Mouse (Mus musculus) midbrain, postnatal 0 days (tissue): ENCODE measurements around the gene H2-DMb2. TPM values are rescaled to one million over a fixed set of nuclear protein-coding genes. Genes with fewer than 3 reads are reported as not detected.

Experiments used
- ATAC-seq: fragments of 200-750 bp; cut with Nextera tagmentation; 2 replicates; pipeline ENCODE4 v1.8.0; 2017; ENCODE audit warnings: moderate number of reproducible peaks, mild to moderate bottlenecking, moderate TSS enrichment, moderate library complexity; ENCODE audit not compliant: low FRiP score
- DNase-seq: peaks from one replicate; pipeline ENCODE4 v3.0.0-alpha.2; 2015; ENCODE audit warnings: low spot score
- H3K27ac ChIP-seq: fragments of 300-500 bp; sonication (generic); 2 replicates; pipeline ENCODE4 v1.5.1; 2014; ENCODE audit warnings: low read depth, mild to moderate bottlenecking, low read length, mixed read lengths
- H3K27me3 ChIP-seq: fragments of 300-500 bp; sonication (generic); 2 replicates; pipeline ENCODE4 v1.6.1; 2014; ENCODE audit warnings: low read length, control low read depth, mixed read lengths; ENCODE audit not compliant: insufficient read depth
- H3K36me3 ChIP-seq: fragments of 300-500 bp; sonication (generic); 2 replicates; pipeline ENCODE4 v1.6.1; 2014; ENCODE audit warnings: low read length, control low read depth, mixed read lengths; ENCODE audit not compliant: insufficient read depth
- H3K4me1 ChIP-seq: fragments of 300-500 bp; sonication (generic); 2 replicates; pipeline ENCODE4 v1.6.1; 2014; ENCODE audit warnings: mild to moderate bottlenecking, control low read depth, antibody characterized with exemption, low read length, mixed read lengths; ENCODE audit not compliant: insufficient read depth
- H3K4me2 ChIP-seq: fragments of 300-500 bp; sonication (generic); 2 replicates; pipeline ENCODE4 v1.6.1; 2014; ENCODE audit warnings: low read depth, mild to moderate bottlenecking, low read length, mixed read lengths; ENCODE audit not compliant: poor library complexity, severe bottlenecking
- H3K4me3 ChIP-seq: fragments of 300-500 bp; sonication (generic); 2 replicates; pipeline ENCODE4 v1.5.1; 2014; ENCODE audit warnings: low read depth, mild to moderate bottlenecking, low read length, moderate library complexity
- H3K9ac ChIP-seq: fragments of 300-500 bp; sonication (generic); replicated peaks from 2 replicates; pipeline ENCODE4 v1.6.1; 2014; ENCODE audit warnings: mild to moderate bottlenecking, low read length, moderate library complexity, mixed read lengths; ENCODE audit not compliant: poor library complexity, severe bottlenecking
- H3K9me3 ChIP-seq: fragments of 300-500 bp; sonication (generic); 2 replicates; pipeline ENCODE4 v1.6.1; 2016; ENCODE audit warnings: low read length, control low read depth
- CTCF ChIP-seq: IDR thresholded peaks from 2 replicates; pipeline ENCODE4 v1.5.1; 2016; ENCODE audit warnings: antibody characterized with exemption, mild to moderate bottlenecking
- WGBS: fragments of 180-500 bp; shearing (Covaris S2); extraction: QIAGEN DNeasy Blood & Tissue Kit; methylation state at CpG from one replicate; pipeline ENCODE4 v1.1.7; 2014; 5-methylcytosine and 5-hydroxymethylcytosine counted together
- polyA plus RNA-seq: library from polyadenylated mRNA; unstranded; fragments of >200 nt; fragmentation: Nextera tagmentation; extraction: Ambion mirVana; gene quantifications from 2 replicates; pipeline ENCODE4 v1.2.1, GENCODE M21; 2015
- total RNA-seq: library from RNA; depleted of rRNA; stranded (reverse); fragments of >200 nt; gene quantifications from 2 replicates; pipeline ENCODE4 v1.2.3, GENCODE M21; 2014

The H2-DMb2 gene
- total and polyA plus RNA-seq, 2 experiments from 2014 or later: 0.16 to 1.6 TPM

DNA sequence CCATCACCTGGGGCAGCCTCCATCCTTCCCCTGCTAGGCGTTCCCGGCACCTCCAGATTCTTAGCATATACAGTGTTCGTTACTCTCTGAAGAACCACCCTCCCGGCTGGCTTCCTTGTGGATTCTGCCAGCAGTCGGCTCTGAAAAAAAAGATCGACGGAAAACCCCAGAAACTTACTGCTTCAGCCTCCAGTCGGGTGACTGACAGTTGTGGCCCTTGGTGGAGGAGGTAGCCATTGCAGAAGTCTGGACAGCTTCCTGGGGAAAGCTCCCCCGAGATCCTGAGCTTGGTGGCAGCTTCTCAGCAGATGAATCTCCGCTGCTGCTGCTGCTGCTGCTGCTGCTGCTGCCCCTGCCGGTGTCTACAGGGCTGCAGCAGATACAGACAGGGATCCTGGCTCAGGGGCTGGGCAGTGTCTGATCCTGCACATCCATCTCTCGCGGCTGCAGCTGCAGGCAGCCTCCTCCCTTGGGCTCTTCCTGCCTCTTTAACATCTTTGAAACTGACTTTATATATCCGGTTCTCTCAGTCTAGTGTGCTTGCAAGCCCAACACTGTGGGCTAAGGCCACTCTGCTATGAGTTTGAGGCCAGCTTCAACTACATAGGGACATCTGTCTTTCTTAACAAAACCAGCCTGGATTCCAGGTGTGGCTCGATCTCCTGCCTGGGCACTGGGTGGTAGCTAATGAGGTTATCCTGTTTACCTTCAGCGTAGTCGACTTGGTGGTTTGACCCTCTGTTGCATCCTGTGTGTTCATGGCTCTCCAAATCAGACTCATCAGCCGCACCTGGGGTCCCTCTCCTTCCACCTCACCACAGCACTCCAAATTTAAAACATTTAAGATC, 13.9 kb upstream of the H2-DMb2 start:
- 0 out of 2 replicates have a peak, but pooled peaks cover 2% of the 10 kb centered on the region for H3K4me1 ChIP-seq
- peak; percentile 30 for TF ChIP-seq CTCF
- H3K4me2 ChIP-seq: no peak overlapping the region
- DNase-seq (no peak), ATAC-seq (no peak)
- 25% methylated on average over 18 of the region's 18 CpGs for WGBS
- H3K27ac ChIP-seq: no peak overlapping the region
- H3K4me3 ChIP-seq: no peak overlapping the region
- 0 out of 2 replicates have a peak overlapping the region, but pooled peaks have one; percentile 9 for H3K9ac ChIP-seq
- no peaks in the 10 kb centered on the region for H3K36me3 ChIP-seq
- H3K9me3 ChIP-seq: no peaks in the 10 kb centered on the region
- H3K27me3 ChIP-seq: no peaks in the 10 kb centered on the region

- 0 out of 2 replicates have a peak, but pooled peaks cover 2% of the 10 kb centered on the region for H3K4me1 ChIP-seq
- no peaks in the 10 kb centered on the region for H3K27me3 ChIP-seq
- DNase-seq (no peak), ATAC-seq (no peak)
- H3K4me3 ChIP-seq: no peak overlapping the region
- 86% methylated on average over 19 of the region's 19 CpGs for WGBS
- H3K9me3 ChIP-seq: no peaks in the 10 kb centered on the region
- H3K9ac ChIP-seq: no peak overlapping the region
- no peak overlapping the region for H3K27ac ChIP-seq
- no peaks in the 10 kb centered on the region for H3K36me3 ChIP-seq
- H3K4me2 ChIP-seq: no peak overlapping the region
- no peak for TF ChIP-seq CTCF
Measured at GRCm38 (mm10) chr17:34130073-34130947, 12.8 kb upstream of the H2-DMb2 start.

- H3K27ac ChIP-seq: no peak overlapping the region
- H3K9ac ChIP-seq: no peak overlapping the region
- 60% methylated on average over 7 of the region's 7 CpGs for WGBS
- no peaks in the 10 kb centered on the region for H3K36me3 ChIP-seq
- H3K4me2 ChIP-seq: no peak overlapping the region
- no peak for TF ChIP-seq CTCF
- H3K4me3 ChIP-seq: no peak overlapping the region
- H3K9me3 ChIP-seq: no peaks in the 10 kb centered on the region
- no peaks in the 10 kb centered on the region for H3K27me3 ChIP-seq
- DNase-seq (no peak), ATAC-seq (no peak)
- H3K4me1 ChIP-seq: peaks cover 7% of the 10 kb centered on the region; the same call in 1 of the 2 replicates
Measured at GRCm38 (mm10) chr17:34131911-34132310, 11.2 kb upstream of the H2-DMb2 start.

DNA sequence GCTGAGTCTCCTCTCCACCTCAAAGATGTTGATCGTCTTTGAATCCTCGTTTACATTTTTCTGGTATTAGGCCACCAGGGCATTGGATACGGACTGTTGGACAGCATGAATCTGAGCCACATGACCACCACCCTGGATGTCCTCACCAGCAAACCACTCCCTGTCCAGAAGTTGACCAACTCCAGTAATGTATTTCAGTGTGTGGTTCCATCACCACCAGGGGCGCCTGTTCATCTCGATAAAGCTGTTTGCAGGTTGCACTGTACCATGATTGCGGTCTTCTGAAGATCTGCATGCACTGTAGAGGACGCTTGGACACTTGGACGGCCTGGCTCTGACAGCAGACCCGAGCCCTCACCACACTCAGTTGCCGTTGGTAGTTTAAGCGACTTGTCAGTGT, 9.8 kb upstream of the H2-DMb2 start:
- H3K27me3 ChIP-seq: peaks cover 6% of the 10 kb centered on the region
- 84% methylated on average over 11 of the region's 11 CpGs for WGBS
- H3K4me3 ChIP-seq: no peak overlapping the region
- H3K9ac ChIP-seq: no peak overlapping the region
- H3K36me3 ChIP-seq: no peaks in the 10 kb centered on the region
- TF ChIP-seq CTCF: peak; percentile 56
- no peak for ATAC-seq
- H3K27ac ChIP-seq: no peak overlapping the region
- H3K4me1 ChIP-seq: peaks cover 7% of the 10 kb centered on the region; the same call in 1 of the 2 replicates
- H3K9me3 ChIP-seq: no peaks in the 10 kb centered on the region
- no peak for DNase-seq
- no peak overlapping the region for H3K4me2 ChIP-seq

GRCm38 (mm10) chr17:34134451-34134850, 8.7 kb upstream of the H2-DMb2 start:
- TF ChIP-seq CTCF: no peak
- ATAC-seq (no peak), DNase-seq (no peak)
- Histone ChIP-seq H3K9ac (no peak overlapping the region), H3K4me2 (no peak overlapping the region), H3K27me3 (peaks cover 17% of the 10 kb centered on the region), H3K36me3 (no peaks in the 10 kb centered on the region), H3K4me1 (peaks cover 7% of the 10 kb centered on the region; the same call in 1 of the 2 replicates), H3K27ac (no peak overlapping the region), H3K9me3 (no peaks in the 10 kb centered on the region), H3K4me3 (no peak overlapping the region)
- WGBS: 89% methylated on average over 3 of the region's 3 CpGs
